Mouse (Mus musculus) limb, embryonic 12.5 days (tissue): ENCODE measurements at regions not wholly inside any gene's neighbourhood (a gene's known extent, or its start where the extent isn't known, plus 50 kb on each side); places are given as distances from the start of the nearest gene placed in this dataset.

Experiments
- ATAC-seq: fragments of 200-750 bp; cut with Nextera tagmentation; 2 replicates; pipeline ENCODE4 v1.8.0; 2017; ENCODE audit warnings: low read depth, moderate TSS enrichment; ENCODE audit not compliant: insufficient number of reproducible peaks, insufficient read depth, low FRiP score, low TSS enrichment
- H3K27ac ChIP-seq: fragments of 300-500 bp; sonication (generic); 2 replicates; pipeline ENCODE4 v1.5.1; 2016; ENCODE audit warnings: mild to moderate bottlenecking, moderate library complexity
- H3K27me3 ChIP-seq: fragments of 300-500 bp; sonication (generic); 2 replicates; pipeline ENCODE4 v1.6.1; 2016; ENCODE audit warnings: mild to moderate bottlenecking, moderate library complexity
- H3K36me3 ChIP-seq: fragments of 300-500 bp; sonication (generic); 2 replicates; pipeline ENCODE4 v1.6.1; 2016; ENCODE audit warnings: mild to moderate bottlenecking, moderate library complexity
- H3K4me1 ChIP-seq: fragments of 300-500 bp; sonication (generic); replicated peaks from 2 replicates; pipeline ENCODE4 v1.6.1; 2016
- H3K4me2 ChIP-seq: fragments of 300-500 bp; sonication (generic); 2 replicates; pipeline ENCODE4 v1.6.1; 2016; ENCODE audit warnings: mild to moderate bottlenecking, moderate library complexity
- H3K4me3 ChIP-seq: fragments of 300-500 bp; sonication (generic); replicated peaks from 2 replicates; pipeline ENCODE4 v1.5.1; 2016; ENCODE audit warnings: mild to moderate bottlenecking
- H3K9ac ChIP-seq: fragments of 300-500 bp; sonication (generic); replicated peaks from 2 replicates; pipeline ENCODE4 v1.6.1; 2016; ENCODE audit warnings: mild to moderate bottlenecking, moderate library complexity
- H3K9me3 ChIP-seq: fragments of 300-500 bp; sonication (generic); 2 replicates; pipeline ENCODE4 v1.6.1; 2016; ENCODE audit warnings: mild to moderate bottlenecking, moderate library complexity
- WGBS: fragments of 180-500 bp; shearing (Covaris S2); methylation state at CpG from one replicate; pipeline ENCODE4 v1.1.7; 2016; 5-methylcytosine and 5-hydroxymethylcytosine counted together

DNA sequence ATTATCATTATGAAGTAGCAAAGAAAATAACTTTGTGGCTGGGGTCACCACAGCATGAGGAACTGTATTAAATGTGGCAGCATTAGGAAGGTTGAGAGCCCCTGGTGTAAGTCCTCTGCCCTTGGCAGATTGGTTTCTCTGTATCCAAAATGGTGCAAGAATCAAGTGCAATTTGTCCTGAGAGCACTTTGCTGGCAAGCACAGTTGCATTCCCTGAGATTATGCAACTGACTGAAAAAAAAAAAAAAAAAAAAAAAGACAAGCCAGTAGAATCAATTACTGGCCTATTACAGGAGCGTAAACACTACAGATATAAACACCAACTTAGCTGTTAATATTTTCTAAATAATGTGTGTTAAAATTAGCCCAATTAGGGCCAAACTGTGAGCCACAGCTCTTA is 518.5 kb downstream of the Sox2 start:
- Histone ChIP-seq H3K9me3 (no peaks in the 10 kb centered on the region), H3K27me3 (no peaks in the 10 kb centered on the region), H3K27ac (no peak overlapping the region), H3K4me3 (no peak overlapping the region), H3K36me3 (no peaks in the 10 kb centered on the region), H3K9ac (no peak overlapping the region), H3K4me2 (no peak overlapping the region), H3K4me1 (no peaks in the 10 kb centered on the region)
- 100% methylated on average over 1 of the region's 1 CpGs for whole genome bisulfite sequencing
- ATAC-seq = no peak

DNA sequence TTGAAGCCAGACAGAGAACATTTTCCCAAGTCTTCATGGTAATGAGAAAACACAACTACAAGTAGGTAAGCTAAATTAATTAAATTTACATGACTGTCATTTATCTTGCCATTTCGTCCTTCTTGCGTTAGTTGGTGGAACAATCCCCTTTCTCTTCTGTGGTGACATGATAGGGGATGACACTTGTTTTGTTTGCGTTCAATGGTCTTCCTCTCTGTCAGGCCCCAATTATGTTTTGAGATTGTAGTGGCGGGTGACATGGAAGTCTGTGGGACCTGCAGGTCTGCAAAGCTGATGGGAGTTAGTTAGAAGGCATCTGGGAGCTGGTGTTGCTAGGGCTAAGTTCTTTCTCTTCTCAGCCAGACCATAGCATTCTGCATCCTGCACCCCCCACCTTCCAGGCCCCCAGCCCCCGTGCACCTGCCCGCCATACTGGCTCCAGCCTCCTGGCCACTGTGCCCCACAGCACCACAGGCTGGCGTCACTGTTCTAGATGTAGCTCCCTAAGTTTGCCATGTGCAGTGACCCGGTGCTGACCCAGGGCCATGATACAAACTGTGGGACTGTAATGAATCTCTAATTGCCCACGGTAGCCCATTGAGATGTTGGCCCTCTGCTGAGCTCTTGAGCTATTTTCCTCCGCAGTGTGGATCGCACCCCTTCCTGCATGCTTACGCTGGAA is 528.7 kb downstream of the Sox2 start:
- no peak overlapping the region for H3K9ac ChIP-seq
- no peaks in the 10 kb centered on the region for H3K27me3 ChIP-seq
- no peak overlapping the region for H3K4me2 ChIP-seq
- 91% methylated on average over 12 of the region's 12 CpGs for WGBS
- H3K4me1 ChIP-seq = no peaks in the 10 kb centered on the region
- ATAC-seq = no peak
- H3K9me3 ChIP-seq = no peaks in the 10 kb centered on the region
- no peak overlapping the region for H3K27ac ChIP-seq
- no peaks in the 10 kb centered on the region for H3K36me3 ChIP-seq
- H3K4me3 ChIP-seq = no peak overlapping the region

DNA sequence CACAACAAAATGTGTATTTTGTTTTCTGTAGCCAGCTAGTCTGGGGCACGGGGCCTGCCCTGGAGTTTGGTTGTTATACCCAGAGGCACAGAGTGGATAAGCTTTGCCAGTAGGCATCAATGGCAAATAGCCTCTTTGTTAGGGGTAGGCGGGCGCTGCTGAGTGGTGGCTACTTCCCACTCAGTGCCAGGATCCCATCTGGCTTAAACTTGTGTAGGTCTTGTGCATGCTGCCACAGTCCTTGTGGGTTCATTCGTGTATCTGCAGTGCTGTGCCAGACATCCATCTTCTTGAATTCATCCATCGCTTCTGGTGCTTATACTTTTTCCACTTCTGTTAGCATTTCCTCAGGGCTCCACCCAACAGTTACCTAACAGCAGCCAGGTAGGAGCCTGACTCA is 545.4 kb upstream of the Atp11b start:
- Histone ChIP-seq H3K9me3 (no peaks in the 10 kb centered on the region), H3K27me3 (no peaks in the 10 kb centered on the region), H3K36me3 (no peaks in the 10 kb centered on the region), H3K27ac (no peak overlapping the region), H3K4me3 (no peak overlapping the region), H3K4me1 (no peaks in the 10 kb centered on the region), H3K4me2 (no peak overlapping the region), H3K9ac (no peak overlapping the region)
- no peak for ATAC-seq
- WGBS = 86% methylated on average over 5 of the region's 5 CpGs

DNA sequence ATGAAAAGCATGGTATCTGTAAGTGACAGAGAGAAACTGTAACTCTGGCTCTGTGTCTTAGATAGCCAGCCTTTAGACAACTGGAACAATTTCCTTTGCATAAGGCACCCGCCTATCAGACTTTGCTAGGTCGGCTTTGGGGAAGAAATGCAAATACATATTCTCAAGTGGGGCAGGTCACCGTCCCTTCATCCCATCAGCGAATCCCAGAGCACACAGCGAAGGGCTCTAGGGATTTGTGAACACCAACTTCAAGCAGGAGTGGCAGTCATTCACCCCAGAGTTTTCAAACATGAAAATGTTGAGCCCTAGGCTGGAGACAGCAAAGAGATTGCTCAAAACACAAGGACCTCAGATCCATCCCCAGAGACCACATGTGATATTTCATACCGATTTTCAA is 534.5 kb upstream of the Atp11b start:
- H3K27me3 ChIP-seq = no peaks in the 10 kb centered on the region
- H3K4me2 ChIP-seq = no peak overlapping the region
- no peak for ATAC-seq
- H3K27ac ChIP-seq = no peak overlapping the region
- WGBS = 89% methylated on average over 6 of the region's 6 CpGs
- H3K4me1 ChIP-seq = 0 out of 2 replicates have a peak, but pooled peaks cover 7% of the 10 kb centered on the region
- no peaks in the 10 kb centered on the region for H3K9me3 ChIP-seq
- H3K4me3 ChIP-seq = no peak overlapping the region
- H3K36me3 ChIP-seq = no peaks in the 10 kb centered on the region
- H3K9ac ChIP-seq = no peak overlapping the region

DNA sequence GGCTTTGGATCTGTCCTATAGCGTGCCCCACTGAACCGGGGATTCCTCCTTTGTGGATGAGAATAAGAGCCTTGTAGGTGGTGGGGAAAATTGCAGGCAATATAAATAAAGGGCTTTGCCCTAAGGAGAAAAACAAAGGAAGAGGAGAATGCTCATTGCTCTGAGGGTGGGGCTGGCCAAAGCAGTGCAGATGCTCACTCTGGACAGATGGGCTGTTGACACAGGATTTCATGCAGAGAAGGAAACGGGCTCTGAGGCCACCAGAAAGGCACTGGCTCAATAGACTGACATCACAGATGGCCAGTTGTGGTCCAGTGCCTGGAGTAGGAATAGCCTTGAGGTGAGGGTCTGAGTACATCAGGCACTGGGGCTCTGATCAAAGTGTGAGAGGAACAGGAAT is 532.7 kb upstream of the Atp11b start:
- no peak overlapping the region for H3K27ac ChIP-seq
- H3K9ac ChIP-seq = no peak overlapping the region
- ATAC-seq = no peak
- no peak overlapping the region for H3K4me3 ChIP-seq
- H3K4me2 ChIP-seq = no peak overlapping the region
- peaks cover 5% of the 10 kb centered on the region for H3K27me3 ChIP-seq
- H3K36me3 ChIP-seq = no peaks in the 10 kb centered on the region
- H3K9me3 ChIP-seq = no peaks in the 10 kb centered on the region
- H3K4me1 ChIP-seq = peaks cover 12% of the 10 kb centered on the region; the same call in 1 of the 2 replicates
- WGBS = 45% methylated on average over 3 of the region's 3 CpGs

DNA sequence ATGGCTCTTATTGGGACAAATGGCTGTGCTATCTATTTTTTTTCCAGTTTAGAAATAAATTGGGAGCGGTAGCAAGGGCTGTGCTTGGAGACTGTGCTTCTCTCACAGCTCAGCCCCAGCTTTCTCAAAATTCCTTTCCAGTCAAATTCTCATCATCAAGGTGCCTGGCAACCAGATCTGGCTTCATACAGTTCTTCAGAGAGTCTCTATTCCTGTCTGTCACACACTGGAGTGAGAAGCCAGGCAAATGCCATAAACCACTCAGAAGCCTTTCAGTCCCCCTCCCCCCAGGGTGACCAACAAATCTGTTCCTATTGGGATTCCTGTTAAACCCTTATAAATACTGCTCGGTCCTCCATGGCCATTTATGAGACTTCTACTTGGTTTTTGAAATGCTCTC is 531.7 kb upstream of the Atp11b start:
- H3K4me1 ChIP-seq = peaks cover 12% of the 10 kb centered on the region; the same call in 1 of the 2 replicates
- no peak overlapping the region for H3K4me2 ChIP-seq
- no peak overlapping the region for H3K27ac ChIP-seq
- no peaks in the 10 kb centered on the region for H3K9me3 ChIP-seq
- WGBS = 47% methylated on average over 2 of the region's 2 CpGs
- H3K4me3 ChIP-seq = no peak overlapping the region
- no peak for ATAC-seq
- H3K36me3 ChIP-seq = no peaks in the 10 kb centered on the region
- H3K27me3 ChIP-seq = peaks cover 5% of the 10 kb centered on the region
- no peak overlapping the region for H3K9ac ChIP-seq

DNA sequence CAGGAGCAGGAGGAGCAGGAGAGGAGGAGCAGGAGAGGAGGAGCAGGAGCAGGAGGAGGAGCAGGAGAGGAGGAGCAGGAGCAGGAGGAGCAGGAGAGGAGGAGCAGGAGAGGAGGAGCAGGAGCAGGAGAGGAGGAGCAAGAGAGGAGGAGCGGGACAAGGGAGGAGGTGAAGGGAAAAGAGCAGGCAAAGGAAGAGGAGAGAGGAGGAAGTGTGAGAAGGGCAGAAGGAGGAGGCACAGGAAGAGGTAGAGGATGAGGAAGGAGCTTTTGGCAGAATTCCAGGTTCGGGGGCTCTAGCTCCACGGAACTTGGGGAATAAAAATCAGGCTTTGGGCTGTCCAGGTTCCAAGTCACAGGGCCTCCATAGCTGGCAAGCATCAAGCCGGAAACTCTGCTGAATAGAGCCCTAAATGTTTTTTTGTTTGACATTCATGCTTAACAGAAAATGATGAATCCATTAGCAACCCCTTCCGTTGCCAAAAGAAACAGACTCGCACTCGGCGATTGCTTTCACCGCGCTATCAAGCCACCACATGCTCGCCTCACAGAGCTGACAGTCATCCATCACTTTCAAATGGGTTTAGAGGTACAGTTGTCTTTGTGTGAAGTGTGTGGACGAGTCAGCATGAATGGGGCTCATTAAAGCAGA is 528.7 kb upstream of the Atp11b start:
- Histone ChIP-seq H3K9ac (no peak overlapping the region), H3K4me2 (peak overlapping the region; percentile 39), H3K27me3 (peaks cover 5% of the 10 kb centered on the region), H3K27ac (no peak overlapping the region), H3K36me3 (no peaks in the 10 kb centered on the region), H3K4me3 (no peak overlapping the region), H3K9me3 (no peaks in the 10 kb centered on the region), H3K4me1 (peaks cover 12% of the 10 kb centered on the region; the same call in 1 of the 2 replicates)
- ATAC-seq = no peak
- WGBS = 16% methylated on average over 12 of the region's 12 CpGs

DNA sequence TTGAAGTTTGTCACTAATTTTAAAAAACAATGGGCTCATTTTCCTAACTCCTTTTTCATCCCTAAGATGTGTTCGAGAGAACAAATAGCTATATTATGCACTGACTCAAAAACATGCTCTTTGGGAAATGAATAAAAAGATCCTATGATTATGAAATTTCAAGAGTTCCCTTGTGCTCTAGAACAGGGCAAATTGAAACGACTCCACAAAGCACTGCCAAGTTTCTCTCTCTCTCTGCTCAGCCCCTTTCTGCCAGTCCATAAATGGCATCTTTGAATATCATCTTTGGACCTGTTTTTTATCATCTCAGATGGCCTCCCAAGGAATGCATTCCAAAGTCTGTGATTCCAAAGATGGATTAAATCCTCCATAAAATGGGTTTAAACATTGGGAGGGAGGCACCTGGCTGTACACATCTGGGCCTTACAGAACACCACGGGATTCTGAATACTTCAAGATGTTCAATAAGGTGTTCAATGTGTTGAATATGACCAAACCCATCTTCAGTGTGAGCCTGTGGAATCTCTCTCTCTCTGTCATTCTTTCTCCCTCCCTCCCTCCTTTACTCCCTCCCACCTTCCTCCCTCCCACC is 528.0 kb upstream of the Atp11b start:
- no peak for ATAC-seq
- no peaks in the 10 kb centered on the region for H3K36me3 ChIP-seq
- H3K4me1 ChIP-seq = peaks cover 12% of the 10 kb centered on the region; the same call in 1 of the 2 replicates
- peak overlapping the region; percentile 39; the same call in 1 of the 2 replicates for H3K4me2 ChIP-seq
- no peak overlapping the region for H3K9ac ChIP-seq
- peaks cover 5% of the 10 kb centered on the region for H3K27me3 ChIP-seq
- no peak overlapping the region for H3K4me3 ChIP-seq
- 57% methylated on average over 3 of the region's 3 CpGs for WGBS
- no peaks in the 10 kb centered on the region for H3K9me3 ChIP-seq
- H3K27ac ChIP-seq = no peak overlapping the region

DNA sequence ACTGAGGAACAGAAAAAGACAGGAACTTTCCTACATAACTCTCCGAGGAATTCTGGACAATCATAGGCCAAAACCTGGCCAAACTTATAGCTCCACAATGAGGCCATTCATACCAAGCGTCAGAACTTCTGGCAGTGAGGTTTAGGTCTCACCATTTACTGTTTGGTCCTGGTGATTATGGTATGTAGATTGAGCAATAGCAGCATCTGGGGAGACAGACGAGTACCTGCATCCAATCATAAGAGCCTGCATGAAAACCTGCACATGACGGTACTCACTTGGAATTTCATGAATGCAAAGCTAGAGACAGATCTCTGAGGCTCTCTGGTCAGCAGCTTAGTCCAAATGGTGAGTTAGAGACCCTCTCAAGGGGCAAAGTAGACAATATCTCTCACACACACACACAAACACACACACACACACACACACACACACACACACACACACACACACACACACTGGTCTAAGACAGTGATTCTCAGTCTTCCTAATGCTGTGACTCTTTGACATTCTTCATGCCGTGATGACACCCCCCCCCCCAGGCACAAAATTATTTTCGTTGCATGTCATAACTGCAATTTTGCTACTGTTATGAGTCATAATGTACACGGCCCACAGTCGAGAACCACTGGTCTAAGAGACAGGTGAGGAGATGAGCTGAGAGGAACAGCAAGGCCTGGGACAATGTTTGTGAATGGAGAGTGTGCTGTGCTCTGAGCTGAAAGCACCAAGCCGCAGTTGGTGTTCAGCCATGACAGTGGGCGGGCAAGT is 522.6 kb upstream of the Atp11b start:
- H3K4me2 ChIP-seq = no peak overlapping the region
- H3K27me3 ChIP-seq = no peaks in the 10 kb centered on the region
- H3K36me3 ChIP-seq = no peaks in the 10 kb centered on the region
- H3K4me1 ChIP-seq = peaks cover 16% of the 10 kb centered on the region
- WGBS = 79% methylated on average over 10 of the region's 10 CpGs
- H3K9ac ChIP-seq = no peak overlapping the region
- ATAC-seq = no peak
- H3K9me3 ChIP-seq = no peaks in the 10 kb centered on the region
- no peak overlapping the region for H3K4me3 ChIP-seq
- no peak overlapping the region for H3K27ac ChIP-seq

DNA sequence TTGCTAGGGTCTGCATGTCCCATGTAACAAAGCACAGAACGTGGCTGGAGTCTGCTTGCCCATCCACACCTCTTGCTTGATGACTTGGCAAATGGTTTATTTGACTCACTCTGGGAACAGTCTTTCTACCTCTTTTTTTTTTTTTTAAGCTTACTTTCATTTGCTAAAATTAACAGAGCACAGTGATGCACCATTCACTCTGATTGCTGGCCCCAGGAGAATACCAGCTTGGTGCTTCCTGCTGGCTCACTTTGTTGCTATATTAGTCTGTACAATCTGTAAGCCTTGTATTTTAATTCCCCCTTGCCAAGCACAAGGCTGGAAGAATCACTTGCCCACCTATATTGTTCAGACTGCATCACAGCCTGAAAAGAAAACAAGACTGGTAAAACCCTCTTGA is 521.4 kb upstream of the Atp11b start:
- H3K4me1 ChIP-seq = peaks cover 16% of the 10 kb centered on the region
- H3K4me3 ChIP-seq = no peak overlapping the region
- WGBS = 28% methylated on average over 1 of the region's 1 CpGs
- H3K4me2 ChIP-seq = no peak overlapping the region
- ATAC-seq = no peak
- H3K36me3 ChIP-seq = no peaks in the 10 kb centered on the region
- H3K27me3 ChIP-seq = no peaks in the 10 kb centered on the region
- H3K9me3 ChIP-seq = no peaks in the 10 kb centered on the region
- no peak overlapping the region for H3K27ac ChIP-seq
- H3K9ac ChIP-seq = no peak overlapping the region

DNA sequence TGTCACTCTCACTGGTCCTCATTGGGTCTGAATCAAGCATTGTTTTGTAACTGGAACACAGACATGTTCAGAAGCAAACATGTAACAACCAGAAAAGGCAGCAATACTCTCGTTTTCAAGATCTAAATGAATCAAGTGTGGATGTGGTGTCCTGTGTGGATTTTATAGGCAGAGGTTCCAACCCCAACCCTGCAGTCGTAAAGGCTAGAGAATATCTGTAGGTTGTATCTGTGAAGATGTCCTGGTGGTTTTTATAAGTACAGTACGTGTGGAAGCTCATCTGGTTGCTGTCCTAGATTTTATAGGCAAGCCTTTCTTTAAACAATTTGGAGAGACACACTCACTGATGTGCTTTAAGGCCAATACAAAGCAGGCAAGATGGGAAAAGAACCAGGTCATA is 518.8 kb upstream of the Atp11b start:
- Histone ChIP-seq H3K4me2 (no peak overlapping the region), H3K27me3 (no peaks in the 10 kb centered on the region), H3K36me3 (no peaks in the 10 kb centered on the region), H3K9me3 (no peaks in the 10 kb centered on the region), H3K9ac (no peak overlapping the region), H3K4me1 (peaks cover 16% of the 10 kb centered on the region), H3K27ac (no peak overlapping the region), H3K4me3 (no peak overlapping the region)
- no peak for ATAC-seq
- WGBS = 58% methylated on average over 3 of the region's 3 CpGs
